Mouse (Mus musculus) myocyte (in vitro differentiated cells): Measurements from ENCODE around the gene Alk.

Experiments
- CEBPB ChIP-seq: IDR thresholded peaks from 2 replicates; pipeline ENCODE4 v1.6.1; 2011; ENCODE audit warnings: mild to moderate bottlenecking, moderate library complexity; ENCODE audit not compliant: poor library complexity, insufficient read depth, severe bottlenecking
- MAX ChIP-seq: IDR thresholded peaks from one replicate; pipeline ENCODE4 v1.6.1; 2011; ENCODE audit warnings: low read depth, mild to moderate bottlenecking, control low read depth
- POLR2A ChIP-seq: IDR thresholded peaks from one replicate; pipeline ENCODE4 v1.6.1; 2011; ENCODE audit warnings: low read depth, mild to moderate bottlenecking, control low read depth, moderate library complexity; ENCODE audit not compliant: insufficient read length
- POLR2AphosphoS2 ChIP-seq: IDR thresholded peaks from one replicate; pipeline ENCODE4 v1.6.1; 2011; ENCODE audit warnings: low read depth, control low read depth; ENCODE audit not compliant: insufficient read length
- TCF3 ChIP-seq: IDR thresholded peaks from one replicate; pipeline ENCODE4 v1.6.1; 2011; ENCODE audit warnings: low read depth, control low read depth; ENCODE audit not compliant: insufficient read length
- USF1 ChIP-seq: IDR thresholded peaks from one replicate; pipeline ENCODE4 v1.6.1; 2011; ENCODE audit warnings: low read depth, mild to moderate bottlenecking, control low read depth, moderate library complexity

GRCm38 (mm10) chr17:72115271-72115944, 489.0 kb downstream of the Alk start:
- TF ChIP-seq POLR2AphosphoS2: no peak
- TF ChIP-seq MAX: no peak
- no peak for TF ChIP-seq CEBPB
- TF ChIP-seq POLR2A: no peak
- TF ChIP-seq USF1: no peak
- no peak for TF ChIP-seq TCF3
